Mouse (Mus musculus) neural tube, postnatal 0 days (tissue): ENCODE results near the gene Ssxb6. TPM values are rescaled to one million over a fixed set of nuclear protein-coding genes. Genes with fewer than 3 reads are reported as not detected.

ENCODE experiments used
- polyA plus RNA-seq: library from polyadenylated mRNA; unstranded; fragments of >200 nt; fragmentation: Nextera tagmentation; extraction: Ambion mirVana; gene quantifications from 2 replicates; pipeline ENCODE4 v1.2.1, GENCODE M21; 2015

Ssxb6 gene
- not detected in 2 replicates for polyA plus RNA-seq

GRCm38 (mm10) chrX:8548155-8548554 is at the start of gene Ssxb6:
TSS of gene Ssxb6 (minus strand) at chrX:8548255.

GRCm38 (mm10) chrX:8591716-8592115 is 43.7 kb upstream of the Ssxb6 start, which contains the start of gene Ssxb3:
TSS of gene Ssxb3 (minus strand) at chrX:8591816.

GRCm38 (mm10) chrX:8524854-8525253 is 23.2 kb downstream of the Ssxb6 start, which contains the start of gene Gm14459:
TSS of gene Gm14459 (minus strand) at chrX:8524954.

Other genes with a start within 250 kb of the Ssxb6 start
- gene Ssxb10, start 220.8 kb downstream of the Ssxb6 start, polyA plus RNA-seq, result not detected in 2 replicates
- not detected in 2 replicates for gene Ssxb9, start 181.3 kb downstream of the Ssxb6 start, polyA plus RNA-seq
- not detected in 2 replicates for gene Ssxb1, start 134.9 kb downstream of the Ssxb6 start, polyA plus RNA-seq
- not detected in 2 replicates for gene Ssxb2, start 86.5 kb downstream of the Ssxb6 start, polyA plus RNA-seq
- gene Gm14459, start 23.3 kb downstream of the Ssxb6 start, polyA plus RNA-seq, result not detected in 2 replicates
- not detected in 2 replicates for gene Ssxb3, start 43.6 kb upstream of the Ssxb6 start, polyA plus RNA-seq
- not detected in 2 replicates for gene Ssxb8, start 142.6 kb upstream of the Ssxb6 start, polyA plus RNA-seq
- not detected in 2 replicates for gene Ssx9, start 200.2 kb upstream of the Ssxb6 start, polyA plus RNA-seq